Mouse (Mus musculus) heart, postnatal 0 days (tissue): ENCODE data around the gene Cldn10. TPM values are rescaled to one million over a fixed set of nuclear protein-coding genes. Genes with fewer than 3 reads are reported as not detected.

ENCODE experiments used
- ATAC-seq: fragments of 200-750 bp; cut with Nextera tagmentation; 2 replicates; pipeline ENCODE4 v1.8.0; 2017; ENCODE audit warnings: low read depth, moderate number of reproducible peaks, moderate library complexity; ENCODE audit not compliant: insufficient read depth
- DNase-seq: peaks from one replicate; pipeline ENCODE4 v3.0.0-alpha.2; 2016; ENCODE audit warnings: low spot score
- H3K27ac ChIP-seq: fragments of 300-500 bp; sonication (generic); 2 replicates; pipeline ENCODE4 v1.5.1; 2014; ENCODE audit warnings: low read depth, mild to moderate bottlenecking
- H3K27me3 ChIP-seq: fragments of 300-500 bp; sonication (generic); 2 replicates; pipeline ENCODE4 v1.6.1; 2014; ENCODE audit warnings: low read length, mixed read lengths; ENCODE audit not compliant: control insufficient read depth, insufficient read depth
- H3K36me3 ChIP-seq: fragments of 300-500 bp; sonication (generic); replicated peaks from 2 replicates; pipeline ENCODE4 v1.6.1; 2014; ENCODE audit warnings: low read length, mixed read lengths; ENCODE audit not compliant: control insufficient read depth, insufficient read depth
- H3K4me1 ChIP-seq: fragments of 300-500 bp; sonication (generic); 2 replicates; pipeline ENCODE4 v1.6.1; 2014; ENCODE audit warnings: antibody characterized with exemption; ENCODE audit not compliant: control insufficient read depth, insufficient read depth
- H3K4me2 ChIP-seq: fragments of 300-500 bp; sonication (generic); 2 replicates; pipeline ENCODE4 v1.6.1; 2014; ENCODE audit warnings: low read depth, mild to moderate bottlenecking, low read length, moderate library complexity
- H3K4me3 ChIP-seq: fragments of 300-500 bp; sonication (generic); 2 replicates; pipeline ENCODE4 v1.5.1; 2014; ENCODE audit warnings: low read depth, low read length
- H3K9ac ChIP-seq: fragments of 300-500 bp; sonication (generic); replicated peaks from 2 replicates; pipeline ENCODE4 v1.6.1; 2014; ENCODE audit warnings: low read depth, low read length, mixed read lengths
- H3K9me3 ChIP-seq: fragments of 300-500 bp; sonication (generic); replicated peaks from 2 replicates; pipeline ENCODE4 v1.6.1; 2016; ENCODE audit warnings: low read length; ENCODE audit not compliant: control insufficient read depth
- CTCF ChIP-seq: IDR thresholded peaks from 2 replicates; pipeline ENCODE4 v1.5.1; 2016; ENCODE audit warnings: antibody characterized with exemption, control low read depth, low read depth
- EP300 ChIP-seq: IDR thresholded peaks from 2 replicates; pipeline ENCODE4 v1.6.1; 2016; ENCODE audit warnings: antibody characterized with exemption, low read depth
- WGBS: fragments of 180-500 bp; shearing (Covaris S2); extraction: QIAGEN DNeasy Blood & Tissue Kit; methylation state at CpG from one replicate; pipeline ENCODE4 v1.1.7; 2014; 5-methylcytosine and 5-hydroxymethylcytosine counted together
- polyA plus RNA-seq: library from polyadenylated mRNA; unstranded; fragments of >200 nt; fragmentation: Nextera tagmentation; extraction: Ambion mirVana; gene quantifications from 2 replicates; pipeline ENCODE4 v1.2.1, GENCODE M21; 2015
- total RNA-seq: library from RNA; depleted of rRNA; stranded (reverse); fragments of >200 nt; gene quantifications from 2 replicates; pipeline ENCODE4 v1.2.3, GENCODE M21; 2014; ENCODE audit warnings: low replicate concordance; rRNA removed

Gene Cldn10
- total RNA-seq (1.7 TPM in 1 of 2 replicates, not detected in the other), polyA plus RNA-seq (0.15 and 0.77 TPM in 2 replicates)

DNA sequence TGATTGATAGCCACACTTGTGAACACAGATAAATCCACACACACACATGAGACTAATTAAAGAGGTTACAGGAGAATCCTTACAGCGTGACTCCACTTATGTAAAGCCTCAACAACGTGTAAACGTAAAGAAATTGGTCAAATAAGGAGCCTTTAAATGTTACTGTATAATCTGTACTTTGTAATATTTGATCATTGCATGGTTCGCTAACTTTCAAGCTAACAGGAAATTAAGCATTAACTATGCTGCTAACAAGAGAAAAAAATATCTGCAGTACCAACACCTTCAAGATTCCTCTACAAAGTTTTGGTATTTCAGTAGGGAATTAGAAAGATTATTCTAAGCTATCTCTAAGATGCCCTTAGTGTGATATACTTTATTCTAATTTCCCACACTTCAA lies at the start of gene Cldn10:
Cldn10 (plus strand) TSS at position 288 of the 400 bp plus-strand sequence.
- H3K4me3 ChIP-seq = no peak within 1 kb of the TSS

DNA sequence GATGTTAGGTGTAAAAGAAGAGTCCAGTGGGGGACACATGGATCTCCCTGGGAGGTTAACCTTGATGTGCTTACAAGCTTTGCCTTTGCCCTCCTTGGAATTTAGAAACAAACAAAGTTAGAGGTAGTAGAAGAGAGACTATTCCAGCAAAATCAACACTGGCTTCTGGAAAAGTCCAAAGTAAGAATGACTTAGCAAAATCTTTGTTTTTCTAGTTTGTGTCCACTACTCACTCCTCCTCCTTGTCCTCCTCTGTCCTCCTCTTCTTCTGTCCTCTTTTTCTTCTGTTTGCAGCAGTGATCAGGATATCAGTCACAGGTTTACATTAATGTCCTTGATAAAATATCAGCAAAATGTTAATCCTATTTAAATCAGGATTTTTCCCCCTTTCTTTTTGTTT lies 45.9 kb upstream of the Cldn10 start:
- Histone ChIP-seq H3K9ac (no peak overlapping the region), H3K36me3 (no peaks in the 10 kb centered on the region), H3K9me3 (peaks cover 5% of the 10 kb centered on the region; the same call in 1 of the 2 replicates), H3K4me1 (0 out of 2 replicates have a peak, but pooled peaks cover 6% of the 10 kb centered on the region), H3K27me3 (no peaks in the 10 kb centered on the region), H3K4me2 (no peak overlapping the region), H3K27ac (no peak overlapping the region), H3K4me3 (no peak overlapping the region)
- ATAC-seq = no peak
- TF ChIP-seq EP300 (no peak), CTCF (no peak)
- DNase-seq = no peak

More for the DNA sequence above, at the start of gene Cldn10:
- DNase-seq (no peak), ATAC-seq (no peak)
- TF ChIP-seq CTCF (no peak), EP300 (no peak)
- Histone ChIP-seq H3K27ac (no peak within 1 kb of the TSS), H3K9ac (no peak within 1 kb of the TSS), H3K9me3 (no peaks in the 10 kb centered on the region), H3K4me2 (no peak within 1 kb of the TSS), H3K36me3 (no peaks in the 10 kb centered on the region), H3K27me3 (no peaks in the 10 kb centered on the region), H3K4me1 (no peaks in the 10 kb centered on the region)
- 75% methylated on average over 4 of the region's 4 CpGs for WGBS

DNA sequence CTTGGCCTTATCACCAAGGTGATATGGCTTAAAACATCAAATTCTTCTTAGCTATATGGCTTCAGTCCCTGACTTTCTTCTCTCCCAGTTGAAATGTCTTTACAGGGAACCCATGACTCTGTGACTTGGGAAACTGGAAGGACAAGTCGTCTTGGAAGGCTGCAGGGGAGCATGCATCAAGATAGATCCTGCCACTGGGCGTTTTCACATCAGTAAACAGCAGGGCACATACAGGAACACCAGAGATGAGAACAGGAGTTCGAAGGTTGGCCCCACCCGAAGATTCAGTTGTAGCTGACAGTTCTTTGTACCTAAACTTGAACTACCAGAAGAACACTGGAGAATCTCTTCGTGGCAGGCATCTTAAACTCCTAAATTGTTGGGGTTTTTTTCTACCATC lies 44.8 kb upstream of the Cldn10 start:
- WGBS = 62% methylated on average over 5 of the region's 5 CpGs
- Histone ChIP-seq H3K4me2 (no peak overlapping the region), H3K4me1 (no peaks in the 10 kb centered on the region), H3K36me3 (no peaks in the 10 kb centered on the region), H3K9ac (no peak overlapping the region), H3K4me3 (no peak overlapping the region), H3K27ac (no peak overlapping the region), H3K27me3 (no peaks in the 10 kb centered on the region), H3K9me3 (peaks cover 5% of the 10 kb centered on the region; the same call in 1 of the 2 replicates)
- ATAC-seq (no peak), DNase-seq (no peak)
- no peak for TF ChIP-seq CTCF

DNA sequence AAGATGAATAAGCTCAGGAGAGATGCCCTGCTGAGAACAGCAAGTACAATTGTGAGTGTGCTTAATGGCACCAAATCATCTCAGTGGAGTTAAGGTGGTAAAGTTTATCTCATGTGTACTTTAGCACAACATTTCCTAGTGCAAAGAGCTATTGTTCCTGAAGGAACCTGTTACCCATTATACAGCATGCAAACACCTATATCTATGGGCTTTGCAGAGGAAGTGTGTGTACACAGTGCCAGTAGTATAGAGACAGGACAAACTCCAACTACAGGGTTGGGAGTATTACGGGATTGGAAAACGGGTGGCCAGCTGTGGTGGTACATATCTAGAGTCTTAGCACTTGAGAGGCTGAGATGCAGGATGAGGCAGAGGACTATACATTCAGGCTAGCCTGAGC lies 38.6 kb upstream of the Cldn10 start:
- no peak overlapping the region for H3K4me3 ChIP-seq
- no peaks in the 10 kb centered on the region for H3K9me3 ChIP-seq
- WGBS = 78% methylated on average over 2 of the region's 2 CpGs
- H3K4me2 ChIP-seq = no peak overlapping the region
- no peaks in the 10 kb centered on the region for H3K4me1 ChIP-seq
- H3K36me3 ChIP-seq = no peaks in the 10 kb centered on the region
- H3K27me3 ChIP-seq = no peaks in the 10 kb centered on the region
- no peak overlapping the region for H3K9ac ChIP-seq
- TF ChIP-seq CTCF = no peak
- H3K27ac ChIP-seq = no peak overlapping the region
- DNase-seq (no peak), ATAC-seq (no peak)

DNA sequence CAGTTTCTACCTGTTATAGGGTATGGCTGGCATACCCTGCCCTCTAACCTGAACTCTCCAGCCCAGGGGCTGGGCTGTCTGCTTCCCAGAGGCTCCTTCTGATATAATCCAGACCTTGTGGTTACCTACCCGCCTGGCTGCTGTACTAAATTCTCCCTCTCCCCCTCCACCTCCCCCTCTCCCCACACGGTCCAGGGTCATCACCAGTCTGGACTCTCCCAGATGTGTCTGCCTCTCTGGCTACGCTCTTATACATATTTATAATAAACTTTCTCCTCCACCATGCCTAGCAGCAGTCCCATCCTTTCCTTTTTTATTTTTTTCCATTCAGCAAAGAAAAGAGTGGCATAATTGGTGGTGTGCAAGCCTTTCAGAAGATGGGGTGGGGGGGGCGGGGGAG lies 38.0 kb upstream of the Cldn10 start:
- H3K4me2 ChIP-seq = no peak overlapping the region
- ATAC-seq (no peak), DNase-seq (no peak)
- H3K4me1 ChIP-seq = no peaks in the 10 kb centered on the region
- H3K9ac ChIP-seq = no peak overlapping the region
- H3K9me3 ChIP-seq = no peaks in the 10 kb centered on the region
- TF ChIP-seq CTCF (no peak), EP300 (no peak)
- no peaks in the 10 kb centered on the region for H3K36me3 ChIP-seq
- no peaks in the 10 kb centered on the region for H3K27me3 ChIP-seq
- 55% methylated on average over 4 of the region's 4 CpGs for WGBS
- H3K4me3 ChIP-seq = no peak overlapping the region
- no peak overlapping the region for H3K27ac ChIP-seq

DNA sequence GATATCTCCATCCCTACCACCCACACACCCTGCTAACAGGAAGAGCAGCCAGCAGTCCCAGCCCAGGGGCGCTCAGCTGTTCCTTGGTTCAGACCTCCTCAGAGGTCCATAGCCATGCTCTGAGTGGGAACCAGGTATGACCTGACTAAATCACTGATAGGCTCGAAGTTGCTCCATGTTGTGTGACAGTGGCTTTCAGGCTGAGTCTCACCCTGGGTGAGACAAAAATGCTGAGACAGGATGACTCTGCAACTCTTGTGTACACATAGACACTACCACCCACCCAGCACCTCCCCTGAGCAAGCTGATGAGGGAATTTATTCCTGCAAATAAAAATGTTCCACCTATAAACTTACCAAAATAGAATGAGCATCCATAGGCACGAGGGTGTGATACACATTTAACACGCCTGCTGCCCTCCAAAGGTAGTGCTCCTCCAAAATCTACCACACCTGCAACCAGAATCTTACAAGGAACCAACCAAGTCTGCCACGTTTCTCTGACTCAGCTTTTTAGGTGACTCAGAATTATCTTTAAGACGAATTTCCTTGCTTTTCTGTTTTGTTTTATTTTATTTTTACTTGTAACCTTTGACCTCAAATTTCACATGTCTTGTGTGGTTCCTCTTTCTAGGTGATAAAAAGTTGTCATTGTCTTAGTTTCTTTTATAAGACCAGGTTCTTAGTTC lies 37.1 kb upstream of the Cldn10 start:
- no peak overlapping the region for H3K4me2 ChIP-seq
- H3K27ac ChIP-seq = no peak overlapping the region
- H3K36me3 ChIP-seq = no peaks in the 10 kb centered on the region
- 69% methylated on average over 6 of the region's 6 CpGs for WGBS
- no peaks in the 10 kb centered on the region for H3K9me3 ChIP-seq
- ATAC-seq (no peak), DNase-seq (no peak)
- H3K27me3 ChIP-seq = no peaks in the 10 kb centered on the region
- H3K4me3 ChIP-seq = no peak overlapping the region
- no peaks in the 10 kb centered on the region for H3K4me1 ChIP-seq
- H3K9ac ChIP-seq = no peak overlapping the region
- TF ChIP-seq CTCF (no peak), EP300 (no peak)
